Mouse (Mus musculus): ENCODE measurements around the gene Fgfr2.

The Fgfr2 gene

GRCm38 (mm10) chr7:130839380-130840100 is 2283.6 kb downstream of the Fgfr2 start:
- DNase-seq (ENCODE audit: low spot score) = no peak

DNA sequence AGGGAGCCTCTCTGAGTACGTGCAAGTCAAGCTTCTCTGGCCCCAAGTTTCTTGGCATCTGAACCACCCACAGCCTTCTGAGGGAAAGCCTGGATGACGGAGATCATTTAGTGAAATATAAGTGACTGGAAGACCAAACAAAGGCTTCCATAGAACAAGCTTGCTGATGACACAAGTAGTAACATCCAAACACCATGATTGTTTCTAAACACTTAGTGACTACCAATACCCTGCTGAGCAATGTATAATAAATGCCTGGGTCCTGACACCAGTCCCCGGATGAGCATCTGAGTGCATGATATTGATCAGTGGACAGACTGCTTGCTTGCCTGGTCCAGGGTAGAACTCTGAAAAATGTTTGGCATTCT is 2284.5 kb downstream of the Fgfr2 start:
- DNase-seq (ENCODE audit: low spot score) = no peak

- no peak for DNase-seq (ENCODE audit: low spot score)
Measured at GRCm38 (mm10) chr7:130837941-130838657, 2285.1 kb downstream of the Fgfr2 start.

- no peak for DNase-seq (ENCODE audit: low spot score)
Measured at GRCm38 (mm10) chr7:130836066-130836465, 2287.1 kb downstream of the Fgfr2 start.

GRCm38 (mm10) chr7:130834958-130835861 is 2287.9 kb downstream of the Fgfr2 start:
- DNase-seq (ENCODE audit: low spot score) = no peak

DNA sequence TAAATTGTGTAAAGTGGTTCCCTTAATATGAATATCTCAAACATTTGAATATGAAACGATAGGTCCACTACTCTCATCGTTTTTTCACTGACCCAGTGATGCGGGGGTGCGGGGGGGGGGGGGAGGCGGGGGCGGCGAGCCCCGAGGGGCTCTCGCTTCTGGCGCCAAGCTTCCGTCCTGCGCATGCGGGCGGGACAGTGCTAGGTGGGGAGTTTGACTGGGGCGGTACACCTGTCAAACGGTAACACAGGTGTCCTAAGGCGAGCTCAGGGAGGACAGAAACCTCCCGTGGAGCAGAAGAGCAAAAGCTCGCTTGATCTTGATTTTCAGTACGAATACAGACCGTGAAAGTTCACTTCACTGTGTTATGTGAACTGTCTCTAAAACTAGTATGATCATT is 2288.9 kb downstream of the Fgfr2 start:
- no peak for DNase-seq (ENCODE audit: low spot score)

DNA sequence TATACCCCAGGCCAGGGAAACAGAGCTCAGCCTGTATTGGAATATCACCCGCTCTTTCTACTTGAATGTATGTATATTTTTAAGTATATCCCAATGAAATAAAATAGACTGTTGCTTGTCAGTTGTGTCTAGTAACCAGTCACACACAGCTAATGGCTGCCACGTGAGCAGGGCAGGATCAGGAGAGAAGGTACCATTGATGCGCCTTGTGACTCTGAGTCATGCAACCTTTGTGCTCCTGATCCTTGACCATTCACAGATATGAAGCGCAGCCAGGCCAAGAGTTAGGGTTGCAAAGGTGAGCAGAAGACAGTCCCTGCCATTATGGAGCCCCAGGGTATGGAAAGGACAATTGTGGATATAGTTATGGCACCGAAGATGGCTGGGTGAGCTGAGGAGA is 2291.6 kb downstream of the Fgfr2 start:
- no peak for DNase-seq (ENCODE audit: low spot score)

GRCm38 (mm10) chr7:130828475-130828874 is 2294.7 kb downstream of the Fgfr2 start:
- no peak for DNase-seq (ENCODE audit: low spot score)

- no peak for DNase-seq (ENCODE audit: low spot score)
Measured at GRCm38 (mm10) chr7:130827844-130828403, 2295.2 kb downstream of the Fgfr2 start.

GRCm38 (mm10) chr7:130827431-130827830 is 2295.7 kb downstream of the Fgfr2 start:
- DNase-seq (ENCODE audit: low spot score) = no peak

DNA sequence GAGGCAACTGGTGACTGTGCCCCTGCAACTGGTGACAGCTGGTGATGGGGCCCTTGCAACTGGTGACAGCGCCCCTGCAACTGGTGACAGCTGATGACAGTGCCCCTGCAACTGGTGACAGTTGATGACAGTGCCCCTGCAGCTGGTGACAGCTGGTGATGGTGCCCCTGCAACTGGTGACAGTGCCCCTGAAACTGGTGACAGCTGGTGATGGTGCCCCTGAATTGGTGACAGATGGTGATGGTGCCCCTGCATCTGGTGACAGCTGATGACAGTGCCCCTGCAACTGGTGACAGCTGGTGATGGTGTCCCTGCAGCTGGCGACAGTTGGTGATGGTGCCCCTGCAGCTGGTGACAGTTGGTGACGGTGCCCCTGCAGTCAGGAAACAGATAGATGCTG is 2296.8 kb downstream of the Fgfr2 start:
- DNase-seq (ENCODE audit: low spot score) = no peak

- no peak for DNase-seq (ENCODE audit: low spot score)
Measured at GRCm38 (mm10) chr7:130823992-130824391, 2299.2 kb downstream of the Fgfr2 start.

- no peak for DNase-seq (ENCODE audit: low spot score)
Measured at GRCm38 (mm10) chr7:130819624-130820023, 2303.5 kb downstream of the Fgfr2 start.

DNA sequence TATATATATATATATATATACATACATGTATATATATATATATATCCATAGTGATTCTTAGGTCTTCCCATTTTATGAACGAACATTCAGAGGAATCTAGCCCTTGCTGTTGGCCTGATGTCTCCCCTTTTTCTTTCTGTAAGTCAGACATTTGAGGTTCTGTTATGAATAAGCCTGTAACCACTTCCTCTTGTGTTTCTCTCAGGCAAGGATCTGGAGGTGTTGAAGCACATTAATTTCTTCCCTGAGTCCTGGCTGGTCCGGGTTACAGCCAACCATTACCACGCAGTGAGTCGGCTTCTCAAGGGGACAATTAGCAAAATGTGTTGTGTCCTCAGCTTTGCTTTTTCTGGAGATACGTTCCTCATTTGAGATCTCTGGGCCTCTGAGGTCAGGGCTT is 2304.3 kb downstream of the Fgfr2 start:
- DNase-seq (ENCODE audit: low spot score) = no peak

GRCm38 (mm10) chr7:130816243-130816642 is 2306.9 kb downstream of the Fgfr2 start:
- no peak for DNase-seq (ENCODE audit: low spot score)

DNA sequence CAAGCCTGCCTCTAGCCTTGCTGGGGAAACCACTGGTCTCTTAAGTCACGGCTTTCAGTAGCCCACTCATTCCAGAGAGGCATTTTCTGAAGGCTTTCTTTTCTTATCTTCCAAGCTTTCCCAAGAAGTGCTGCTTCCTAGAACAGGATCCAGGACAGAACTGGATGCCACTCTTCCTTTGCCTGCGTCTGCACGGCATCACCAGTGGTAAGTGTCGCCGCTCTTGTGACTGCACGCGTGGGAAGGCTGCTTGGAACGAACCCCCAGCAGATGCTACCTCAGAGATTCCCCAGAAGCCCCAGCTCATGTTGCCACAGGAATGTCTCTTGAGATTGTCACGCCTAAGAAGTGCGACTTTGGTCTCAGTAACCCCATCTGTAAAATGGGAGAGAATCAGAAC is 2307.5 kb downstream of the Fgfr2 start:
- no peak for DNase-seq (ENCODE audit: low spot score)

DNA sequence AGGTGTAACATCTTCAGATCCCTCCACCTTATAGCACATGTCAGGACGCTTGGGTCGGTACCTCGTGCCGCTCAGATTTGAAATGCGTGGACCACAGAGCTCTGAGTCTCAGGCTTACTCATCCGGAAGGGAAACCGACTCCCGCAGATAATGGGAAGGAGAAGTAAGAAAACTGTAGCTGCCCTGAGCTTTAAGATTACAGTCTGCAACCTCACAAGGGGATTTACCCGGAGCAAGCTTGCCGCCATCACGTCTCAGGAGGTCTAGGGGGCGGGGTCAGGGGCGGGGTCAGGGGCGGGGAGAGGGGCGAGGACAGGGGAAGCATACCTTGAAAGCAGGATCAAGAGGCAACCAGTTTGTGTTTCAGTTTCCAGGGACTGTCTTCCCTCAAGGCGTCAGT is 2310.7 kb downstream of the Fgfr2 start:
- no peak for DNase-seq (ENCODE audit: low spot score)

GRCm38 (mm10) chr7:130810238-130810637 is 2312.9 kb downstream of the Fgfr2 start:
- no peak for DNase-seq (ENCODE audit: low spot score)

GRCm38 (mm10) chr7:130808694-130809093 is 2314.5 kb downstream of the Fgfr2 start:
- no peak for DNase-seq (ENCODE audit: low spot score)

DNA sequence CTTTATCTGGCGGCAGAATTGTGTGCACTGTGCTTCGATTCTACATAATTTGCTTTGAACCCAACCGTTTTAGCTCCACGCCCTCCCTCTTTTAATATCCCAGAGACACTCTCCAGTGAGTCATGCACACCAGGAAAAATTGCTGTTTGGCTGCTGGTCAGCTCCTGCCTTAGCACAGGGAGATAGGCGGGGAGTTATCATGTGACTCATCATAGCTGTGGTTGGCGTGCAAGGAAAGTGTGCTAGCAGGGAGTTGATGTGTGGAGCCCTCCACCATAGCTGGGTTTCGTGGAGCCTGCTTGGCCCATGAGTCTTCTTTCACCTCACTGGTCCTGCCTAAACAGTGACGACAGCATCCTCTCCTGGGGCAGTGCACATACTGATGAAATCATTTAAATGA is 2315.4 kb downstream of the Fgfr2 start:
- DNase-seq (ENCODE audit: low spot score) = no peak

DNA sequence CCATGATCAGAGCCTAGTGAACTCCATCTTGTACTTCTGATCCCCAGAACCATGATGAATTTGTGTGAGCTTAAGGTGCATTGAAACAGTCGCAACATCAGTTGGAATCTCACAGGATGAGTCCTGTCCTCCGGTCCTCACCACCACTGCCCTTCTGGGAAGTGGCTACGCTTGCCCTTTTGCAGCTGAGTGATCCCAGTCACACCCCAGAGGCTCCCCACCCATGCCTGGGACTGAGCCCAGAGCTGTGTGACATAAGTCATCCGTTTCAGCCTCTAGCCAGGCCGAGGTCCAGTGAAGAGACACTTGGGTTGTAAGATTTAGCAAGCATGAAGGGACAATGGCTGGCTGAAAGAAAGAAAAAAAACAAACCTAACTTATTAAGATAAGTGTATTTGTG is 2318.2 kb downstream of the Fgfr2 start:
- DNase-seq (ENCODE audit: low spot score) = no peak

DNA sequence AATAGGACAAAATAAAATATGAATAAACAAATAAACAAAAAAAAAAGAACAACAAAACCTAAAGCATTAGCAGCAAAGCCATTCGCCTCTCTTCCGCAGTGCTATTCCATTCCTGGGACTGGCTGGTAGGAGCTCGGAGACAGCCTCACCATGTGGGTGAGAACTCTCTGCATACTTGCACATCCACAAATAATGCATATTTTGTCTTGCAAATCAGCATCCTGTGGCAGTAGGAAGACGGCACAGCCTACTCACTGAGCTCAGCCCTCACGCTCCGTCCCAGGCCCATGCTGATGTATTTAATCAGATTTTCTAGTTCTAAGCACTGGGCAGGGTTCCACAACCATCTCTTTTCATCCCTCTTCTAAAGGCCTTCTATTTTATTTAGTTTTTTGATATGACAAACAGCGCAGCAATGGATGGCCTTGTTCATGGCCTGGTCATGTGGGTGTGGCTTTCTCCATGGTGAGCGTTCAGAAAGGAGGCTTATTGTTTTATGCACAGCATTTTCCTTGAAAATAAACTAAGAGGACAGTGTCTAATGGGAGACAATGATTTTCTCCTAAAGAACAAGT is 2319.8 kb downstream of the Fgfr2 start:
- DNase-seq (ENCODE audit: low spot score) = no peak
